Mouse (Mus musculus) embryonic facial prominence, embryonic 11.5 days (tissue): ENCODE measurements around the gene Evx1. TPM values are rescaled to one million over a fixed set of nuclear protein-coding genes. Genes with fewer than 3 reads are reported as not detected.

Experiments
- ATAC-seq: fragments of 200-750 bp; cut with Nextera tagmentation; replicated peaks from 2 replicates; pipeline ENCODE4 v1.8.0; 2017; ENCODE audit warnings: low read depth; ENCODE audit not compliant: insufficient number of reproducible peaks, low FRiP score, low TSS enrichment
- DNase-seq: peaks from one replicate; pipeline ENCODE4 v3.0.0-alpha.2; 2015; ENCODE audit warnings: low spot score
- H3K27ac ChIP-seq: fragments of 300-500 bp; sonication (generic); replicated peaks from 2 replicates; pipeline ENCODE4 v1.5.1; 2014; ENCODE audit warnings: mild to moderate bottlenecking, low read depth, low read length, control low read depth
- H3K27me3 ChIP-seq: fragments of 300-500 bp; sonication (generic); 2 replicates; pipeline ENCODE4 v1.6.1; 2014; ENCODE audit warnings: mild to moderate bottlenecking, low read length, moderate library complexity, mixed read lengths; ENCODE audit not compliant: control insufficient read depth, insufficient read depth
- H3K36me3 ChIP-seq: fragments of 300-500 bp; sonication (generic); replicated peaks from 2 replicates; pipeline ENCODE4 v1.6.1; 2014; ENCODE audit warnings: low read depth, mild to moderate bottlenecking, low read length, moderate library complexity, mixed read lengths; ENCODE audit not compliant: control insufficient read depth, insufficient read depth
- H3K4me1 ChIP-seq: fragments of 300-500 bp; sonication (generic); 2 replicates; pipeline ENCODE4 v1.6.1; 2014; ENCODE audit warnings: low read length, mixed read lengths; ENCODE audit not compliant: control insufficient read depth, insufficient read depth
- H3K4me2 ChIP-seq: fragments of 300-500 bp; sonication (generic); 2 replicates; pipeline ENCODE4 v1.6.1; 2014; ENCODE audit warnings: low read depth, mild to moderate bottlenecking, control low read depth, low read length, moderate library complexity
- H3K4me3 ChIP-seq: fragments of 300-500 bp; sonication (generic); 2 replicates; pipeline ENCODE4 v1.5.1; 2014; ENCODE audit warnings: low read depth, low read length, control low read depth
- H3K9ac ChIP-seq: fragments of 300-500 bp; sonication (generic); replicated peaks from 2 replicates; pipeline ENCODE4 v1.6.1; 2014; ENCODE audit warnings: mild to moderate bottlenecking, control low read depth, low read length
- H3K9me3 ChIP-seq: fragments of 300-500 bp; sonication (generic); replicated peaks from 2 replicates; pipeline ENCODE4 v1.6.1; 2016; ENCODE audit warnings: mild to moderate bottlenecking, low read length, inconsistent platforms, mixed read lengths; ENCODE audit not compliant: control insufficient read depth
- WGBS: fragments of 180-500 bp; shearing (Covaris S2); extraction: QIAGEN DNeasy Blood & Tissue Kit; methylation state at CpG from one replicate; pipeline ENCODE4 v1.1.7; 2014; 5-methylcytosine and 5-hydroxymethylcytosine counted together
- polyA plus RNA-seq: library from polyadenylated mRNA; unstranded; fragments of >200 nt; fragmentation: Nextera tagmentation; extraction: Ambion mirVana; gene quantifications from 2 replicates; pipeline ENCODE4 v1.2.1, GENCODE M21; 2014

The Evx1 gene
- polyA plus RNA-seq, 1 experiment from 2014 or later: 0.22 TPM

- Histone ChIP-seq H3K27ac (no peak overlapping the region), H3K4me1 (no peaks in the 10 kb centered on the region), H3K27me3 (no peaks in the 10 kb centered on the region), H3K9me3 (no peaks in the 10 kb centered on the region), H3K9ac (no peak overlapping the region), H3K4me2 (no peak overlapping the region), H3K4me3 (no peak overlapping the region), H3K36me3 (no peaks in the 10 kb centered on the region)
- 79% methylated on average over 4 of the region's 4 CpGs for WGBS
- ATAC-seq (no peak), DNase-seq (no peak)
These were observed 53.8 kb downstream of the Evx1 start for GRCm38 (mm10) chr6:52367067-52367466.

Other genes with a start within 250 kb of the Evx1 start
- gene Hoxa1, start 155.2 kb upstream of the Evx1 start, polyA plus RNA-seq: 1.1 TPM in 2 replicates
- 19.4 and 24.1 TPM in 2 replicates for gene Hoxa2, start 148.7 kb upstream of the Evx1 start, polyA plus RNA-seq
- gene 5730596B20Rik, start 136.0 kb upstream of the Evx1 start, polyA plus RNA-seq: 0.13 and 0.22 TPM in 2 replicates
- 0.31 and 0.34 TPM in 2 replicates for gene Hoxa4, start 121.7 kb upstream of the Evx1 start, polyA plus RNA-seq
- 0.39 and 1.4 TPM in 2 replicates for gene Hoxa5, start 108.9 kb upstream of the Evx1 start, polyA plus RNA-seq
- gene Hoxa6, start 104.8 kb upstream of the Evx1 start, polyA plus RNA-seq: not detected in 2 replicates
- 0.88 and 0.91 TPM in 2 replicates for gene Hoxa3, start 100.2 kb upstream of the Evx1 start, polyA plus RNA-seq
- 0.38 TPM in 1 of 2 replicates, not detected in the other for gene Gm28308, start 100.2 kb upstream of the Evx1 start, polyA plus RNA-seq
- gene Hoxa7, start 91.6 kb upstream of the Evx1 start, polyA plus RNA-seq: 0.26 and 0.34 TPM in 2 replicates
- gene Hoxa9, start 82.4 kb upstream of the Evx1 start, polyA plus RNA-seq: 0.11 and 0.56 TPM in 2 replicates
- gene Hoxa10, start 72.6 kb upstream of the Evx1 start, polyA plus RNA-seq: 0.20 TPM in 1 of 2 replicates, not detected in the other
- not detected in 2 replicates for gene Hoxa11, start 67.7 kb upstream of the Evx1 start, polyA plus RNA-seq
- not detected in 2 replicates for gene Hoxa13, start 52.6 kb upstream of the Evx1 start, polyA plus RNA-seq